Mouse (Mus musculus): Measurements from ENCODE around the gene Mtmr2. TPM values are rescaled to one million over a fixed set of nuclear protein-coding genes. Genes with fewer than 3 reads are reported as not detected.

Gene Mtmr2
- polyA plus RNA-seq, 1 experiment from 2014 or later = 31.2 TPM

DNA sequence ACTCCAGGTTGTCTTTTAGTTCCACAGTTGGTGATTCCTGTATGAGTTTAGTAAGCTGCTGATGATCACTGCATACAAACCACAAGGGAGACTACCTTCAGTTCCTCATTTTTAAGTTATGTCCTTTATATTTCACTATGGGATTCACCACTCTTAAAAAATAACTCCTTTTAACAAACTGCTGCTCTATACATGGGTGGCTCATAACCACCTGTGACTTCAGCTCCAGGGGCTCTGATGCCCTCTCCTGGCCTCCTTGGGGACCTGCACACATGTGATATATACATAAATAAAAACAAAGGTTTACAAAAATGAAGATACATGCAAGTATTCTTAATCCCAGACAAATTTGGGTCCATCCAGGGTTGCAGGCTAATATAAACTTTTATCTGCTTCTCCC lies 61.7 kb downstream of the Mtmr2 start:
- Histone ChIP-seq H3K9me3 (replicated peaks) (no peaks in the 10 kb centered on the region), H3K27me3 (replicated peaks) (no peaks in the 10 kb centered on the region), H3K4me3 (no peak overlapping the region), H3K36me3 (peaks cover 95% of the 10 kb centered on the region), H3K4me1 (no peaks in the 10 kb centered on the region), H3K4me2 (no peak overlapping the region), H3K9ac (no peak overlapping the region), H3K27ac (no peak overlapping the region)
- ATAC-seq = no peak

DNA sequence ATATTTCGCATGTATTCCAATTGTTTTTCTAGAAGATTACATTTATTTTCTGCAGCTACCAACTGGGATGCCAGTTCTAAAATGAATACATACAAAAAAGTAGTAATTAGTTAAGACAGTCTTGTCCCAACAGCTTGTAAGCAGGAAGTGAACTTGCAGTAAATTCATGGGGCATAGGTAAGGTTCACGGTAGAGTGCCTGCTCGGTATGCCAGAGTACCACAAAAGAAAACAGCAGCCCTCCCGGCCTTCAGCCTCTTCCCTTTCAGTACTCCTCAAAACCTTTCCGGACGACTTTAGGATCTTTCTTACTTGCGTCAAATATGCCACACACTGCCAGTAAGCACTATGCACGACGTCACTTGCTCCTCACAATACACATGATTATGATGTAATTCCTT lies 70.2 kb downstream of the Mtmr2 start:
- Histone ChIP-seq H3K27ac (no peak overlapping the region), H3K4me1 (peaks cover 8% of the 10 kb centered on the region; the same call in 1 of the 2 replicates), H3K36me3 (peaks cover 92% of the 10 kb centered on the region), H3K4me3 (no peak overlapping the region), H3K9ac (no peak overlapping the region), H3K9me3 (replicated peaks) (no peaks in the 10 kb centered on the region), H3K4me2 (no peak overlapping the region), H3K27me3 (replicated peaks) (no peaks in the 10 kb centered on the region)
- ATAC-seq = no peak
- 92% methylated on average over 9 of the region's 9 CpGs for WGBS (ENCODE audit: insufficient replicate concordance)

DNA sequence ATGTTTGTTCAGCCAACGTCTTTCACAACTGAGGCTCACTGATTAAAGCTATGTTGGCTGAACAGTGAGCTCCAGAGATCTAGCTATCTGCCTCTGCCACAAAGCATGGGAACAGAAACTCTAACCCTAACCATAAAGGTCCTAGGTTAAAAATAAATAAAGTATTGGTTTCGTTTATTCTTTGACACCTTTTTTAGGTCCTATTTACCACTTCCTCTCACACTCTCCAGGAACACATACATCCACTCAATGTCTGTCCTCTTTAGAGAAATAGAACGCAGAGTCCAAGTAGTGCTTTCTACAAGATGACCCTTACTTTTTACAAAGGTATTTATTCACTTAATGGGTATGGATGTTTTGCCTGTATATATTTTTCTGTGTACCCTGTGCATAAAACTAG lies 72.6 kb downstream of the Mtmr2 start:
- H3K4me1 ChIP-seq = peaks cover 28% of the 10 kb centered on the region
- H3K9ac ChIP-seq = no peak overlapping the region
- H3K36me3 ChIP-seq = peaks cover 77% of the 10 kb centered on the region
- no peaks in the 10 kb centered on the region for H3K27me3 ChIP-seq (replicated peaks)
- no peak for ATAC-seq
- 87% methylated on average over 3 of the region's 3 CpGs for WGBS (ENCODE audit: insufficient replicate concordance)
- no peaks in the 10 kb centered on the region for H3K9me3 ChIP-seq (replicated peaks)
- no peak overlapping the region for H3K4me3 ChIP-seq
- H3K4me2 ChIP-seq = no peak overlapping the region
- no peak overlapping the region for H3K27ac ChIP-seq

GRCm38 (mm10) chr9:13825896-13826295 lies 77.7 kb downstream of the Mtmr2 start:
- WGBS (ENCODE audit: insufficient replicate concordance) = 4% methylated on average over 8 of the region's 8 CpGs
- H3K9ac ChIP-seq = peak overlapping the region; percentile 94
- H3K36me3 ChIP-seq = peaks cover 39% of the 10 kb centered on the region
- peak overlapping the region; percentile 75 for H3K4me2 ChIP-seq
- H3K27me3 ChIP-seq (replicated peaks) = no peaks in the 10 kb centered on the region
- peaks cover 35% of the 10 kb centered on the region for H3K4me1 ChIP-seq
- peak overlapping the region; percentile 99 for H3K27ac ChIP-seq
- H3K4me3 ChIP-seq = peak overlapping the region; percentile 92
- H3K9me3 ChIP-seq (replicated peaks) = no peaks in the 10 kb centered on the region
- no peak for ATAC-seq

DNA sequence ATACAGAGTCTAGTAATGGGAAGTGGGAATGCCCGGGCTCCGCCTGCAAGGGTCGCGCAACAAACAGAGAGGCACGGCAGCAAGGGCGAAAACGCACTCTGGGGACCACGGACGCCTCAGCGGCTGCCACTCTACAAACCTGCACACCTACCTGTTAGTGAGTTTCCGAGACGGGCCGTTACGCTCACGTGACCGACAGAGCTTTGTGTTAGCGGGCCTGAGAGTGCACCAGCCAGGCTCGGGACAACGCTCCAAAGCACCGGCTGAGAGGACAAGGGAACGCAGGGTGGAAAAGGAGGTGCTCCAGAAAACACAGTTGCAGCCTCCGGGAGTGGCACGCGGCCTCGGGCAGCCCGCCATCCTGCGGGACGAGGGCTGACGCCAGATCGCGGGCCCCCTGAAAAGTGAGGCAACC lies 78.2 kb downstream of the Mtmr2 start:
- Histone ChIP-seq H3K9ac (peak overlapping the region; percentile 94), H3K4me1 (peaks cover 39% of the 10 kb centered on the region), H3K27ac (peak overlapping the region; percentile 99), H3K9me3 (replicated peaks) (no peaks in the 10 kb centered on the region), H3K4me2 (peak overlapping the region; percentile 75), H3K36me3 (peaks cover 39% of the 10 kb centered on the region), H3K27me3 (replicated peaks) (no peaks in the 10 kb centered on the region), H3K4me3 (peak overlapping the region; percentile 92)
- ATAC-seq = peak; percentile 28
- under 1% methylated on average over 31 of the region's 31 CpGs for WGBS (ENCODE audit: insufficient replicate concordance)

GRCm38 (mm10) chr9:13826832-13827405 lies 78.7 kb downstream of the Mtmr2 start, which contains the start of gene Cep57:
TSS of gene Cep57 (minus strand) at chr9:13827107.
- Histone ChIP-seq H3K36me3 (peaks cover 40% of the 10 kb centered on the region), H3K27me3 (replicated peaks) (no peaks in the 10 kb centered on the region), H3K9ac (peak within 1 kb of the TSS; percentile 94), H3K27ac (peak within 1 kb of the TSS; percentile 99), H3K4me2 (peak within 1 kb of the TSS; percentile 82), H3K4me3 (peak within 1 kb of the TSS; percentile 92), H3K9me3 (replicated peaks) (no peaks in the 10 kb centered on the region), H3K4me1 (peaks cover 39% of the 10 kb centered on the region)
- ATAC-seq = peak; percentile 84
- WGBS (ENCODE audit: insufficient replicate concordance) = under 1% methylated on average over 44 of the region's 44 CpGs

GRCm38 (mm10) chr9:13827406-13828086 lies 79.3 kb downstream of the Mtmr2 start, which contains the start of gene Fam76b:
TSS of gene Fam76b (plus strand) at chr9:13827716.
- Histone ChIP-seq H3K9ac (peak within 1 kb of the TSS; percentile 94), H3K36me3 (peaks cover 40% of the 10 kb centered on the region), H3K4me1 (peaks cover 35% of the 10 kb centered on the region), H3K9me3 (replicated peaks) (no peaks in the 10 kb centered on the region), H3K4me2 (peak within 1 kb of the TSS; percentile 82), H3K27me3 (replicated peaks) (no peaks in the 10 kb centered on the region), H3K4me3 (peak within 1 kb of the TSS; percentile 92), H3K27ac (peak within 1 kb of the TSS; percentile 99)
- peak; percentile 89 for ATAC-seq
- under 1% methylated on average over 67 of the region's 67 CpGs for WGBS (ENCODE audit: insufficient replicate concordance)

DNA sequence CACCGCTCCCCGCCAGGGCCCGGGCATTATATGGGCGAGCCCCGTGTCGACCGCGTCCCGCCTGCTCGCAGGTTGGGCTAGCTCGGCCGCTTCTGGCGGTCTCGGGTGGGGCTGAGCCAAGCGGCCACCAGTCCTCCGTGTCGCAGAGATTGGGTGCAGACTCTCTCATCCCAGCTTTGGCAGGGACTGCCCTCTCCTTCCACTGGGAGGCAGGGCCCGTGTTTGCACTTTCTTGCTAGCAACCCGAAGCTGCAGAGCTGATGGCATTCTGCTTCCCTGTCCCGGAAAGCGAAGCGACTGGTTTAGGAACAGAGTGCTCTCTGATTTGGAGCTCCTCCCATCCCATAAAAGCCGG lies 79.9 kb downstream of the Mtmr2 start:
- Histone ChIP-seq H3K27ac (peak overlapping the region; percentile 94), H3K9me3 (replicated peaks) (no peaks in the 10 kb centered on the region), H3K36me3 (peaks cover 41% of the 10 kb centered on the region), H3K4me3 (peak overlapping the region; percentile 92), H3K9ac (peak overlapping the region; percentile 89), H3K4me2 (peak overlapping the region; percentile 82), H3K27me3 (replicated peaks) (no peaks in the 10 kb centered on the region), H3K4me1 (peaks cover 31% of the 10 kb centered on the region)
- peak; percentile 36 for ATAC-seq
- 1% methylated on average over 23 of the region's 23 CpGs for WGBS (ENCODE audit: insufficient replicate concordance)

DNA sequence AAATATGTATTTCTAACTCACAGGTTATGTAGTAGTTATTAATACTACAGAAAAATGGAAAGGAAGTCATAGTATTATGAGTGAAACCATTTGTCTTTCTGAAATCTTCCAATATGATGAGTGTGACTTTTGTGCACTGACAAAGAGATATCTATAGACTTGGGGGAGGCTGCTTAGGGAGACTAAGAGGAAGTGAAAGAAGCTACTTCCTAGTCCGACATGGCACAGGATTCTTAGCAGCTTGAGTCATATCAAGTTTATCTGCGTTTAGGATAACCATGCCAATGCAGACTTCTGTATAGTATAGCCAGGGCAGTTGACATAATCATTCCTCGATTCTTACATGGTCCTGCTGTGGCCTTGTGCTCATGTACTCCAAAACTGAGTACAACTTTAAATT lies 87.0 kb downstream of the Mtmr2 start:
- Histone ChIP-seq H3K27me3 (replicated peaks) (no peaks in the 10 kb centered on the region), H3K9me3 (replicated peaks) (no peaks in the 10 kb centered on the region), H3K4me2 (no peak overlapping the region), H3K27ac (no peak overlapping the region), H3K9ac (no peak overlapping the region), H3K36me3 (peaks cover 91% of the 10 kb centered on the region), H3K4me1 (peaks cover 5% of the 10 kb centered on the region; the same call in 1 of the 2 replicates), H3K4me3 (no peak overlapping the region)
- no peak for ATAC-seq
- 69% methylated on average over 3 of the region's 3 CpGs for WGBS (ENCODE audit: insufficient replicate concordance)

DNA sequence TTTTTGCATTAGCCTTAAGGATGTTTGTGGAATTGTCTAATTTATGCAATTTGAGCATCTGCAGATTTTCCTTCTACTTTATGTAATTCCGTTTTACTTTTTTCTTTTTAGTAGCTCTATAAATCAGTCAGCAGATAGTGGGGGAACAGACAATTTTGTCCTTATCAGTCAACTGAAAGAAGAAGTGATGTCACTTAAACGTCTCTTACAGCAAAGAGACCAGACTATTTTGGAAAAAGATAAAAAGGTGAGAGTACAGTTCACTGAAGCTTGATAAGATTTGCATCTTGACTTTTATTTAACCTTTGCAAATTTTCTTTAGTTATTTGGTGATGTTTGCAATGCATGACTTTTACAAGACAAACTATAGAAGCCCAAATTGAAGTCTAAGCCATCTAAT lies 88.5 kb downstream of the Mtmr2 start:
- Histone ChIP-seq H3K4me2 (no peak overlapping the region), H3K4me3 (no peak overlapping the region), H3K9me3 (replicated peaks) (no peaks in the 10 kb centered on the region), H3K27me3 (replicated peaks) (no peaks in the 10 kb centered on the region), H3K4me1 (no peaks in the 10 kb centered on the region), H3K9ac (no peak overlapping the region), H3K27ac (no peak overlapping the region), H3K36me3 (peaks cover 92% of the 10 kb centered on the region)
- WGBS (ENCODE audit: insufficient replicate concordance) = 44% methylated on average over 2 of the region's 2 CpGs
- ATAC-seq = no peak

DNA sequence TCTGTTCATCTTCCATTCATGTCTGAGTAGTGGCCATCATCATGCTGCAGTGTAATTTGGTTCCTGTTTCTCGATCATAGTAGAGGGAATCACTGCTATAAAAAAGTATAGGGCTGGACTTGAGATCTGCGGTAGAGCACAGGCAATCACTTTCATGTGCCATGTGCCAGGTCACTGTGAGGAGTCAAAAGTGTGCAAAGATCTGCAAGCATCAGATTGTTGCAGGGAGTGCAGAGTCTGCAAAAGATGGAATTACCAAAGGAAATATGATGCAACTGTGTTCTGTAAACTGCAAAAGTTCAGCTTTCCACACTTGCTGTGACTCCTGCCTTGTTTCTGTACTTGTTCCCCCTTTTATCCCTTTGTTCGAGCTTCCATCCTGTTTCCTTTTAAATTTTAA lies 99.4 kb downstream of the Mtmr2 start:
- Histone ChIP-seq H3K36me3 (peaks cover 35% of the 10 kb centered on the region), H3K4me2 (no peak overlapping the region), H3K27ac (no peak overlapping the region), H3K9me3 (replicated peaks) (no peaks in the 10 kb centered on the region), H3K9ac (no peak overlapping the region), H3K4me3 (no peak overlapping the region), H3K27me3 (replicated peaks) (no peaks in the 10 kb centered on the region), H3K4me1 (no peaks in the 10 kb centered on the region)
- 74% methylated on average over 3 of the region's 3 CpGs for WGBS (ENCODE audit: insufficient replicate concordance)
- ATAC-seq = no peak

DNA sequence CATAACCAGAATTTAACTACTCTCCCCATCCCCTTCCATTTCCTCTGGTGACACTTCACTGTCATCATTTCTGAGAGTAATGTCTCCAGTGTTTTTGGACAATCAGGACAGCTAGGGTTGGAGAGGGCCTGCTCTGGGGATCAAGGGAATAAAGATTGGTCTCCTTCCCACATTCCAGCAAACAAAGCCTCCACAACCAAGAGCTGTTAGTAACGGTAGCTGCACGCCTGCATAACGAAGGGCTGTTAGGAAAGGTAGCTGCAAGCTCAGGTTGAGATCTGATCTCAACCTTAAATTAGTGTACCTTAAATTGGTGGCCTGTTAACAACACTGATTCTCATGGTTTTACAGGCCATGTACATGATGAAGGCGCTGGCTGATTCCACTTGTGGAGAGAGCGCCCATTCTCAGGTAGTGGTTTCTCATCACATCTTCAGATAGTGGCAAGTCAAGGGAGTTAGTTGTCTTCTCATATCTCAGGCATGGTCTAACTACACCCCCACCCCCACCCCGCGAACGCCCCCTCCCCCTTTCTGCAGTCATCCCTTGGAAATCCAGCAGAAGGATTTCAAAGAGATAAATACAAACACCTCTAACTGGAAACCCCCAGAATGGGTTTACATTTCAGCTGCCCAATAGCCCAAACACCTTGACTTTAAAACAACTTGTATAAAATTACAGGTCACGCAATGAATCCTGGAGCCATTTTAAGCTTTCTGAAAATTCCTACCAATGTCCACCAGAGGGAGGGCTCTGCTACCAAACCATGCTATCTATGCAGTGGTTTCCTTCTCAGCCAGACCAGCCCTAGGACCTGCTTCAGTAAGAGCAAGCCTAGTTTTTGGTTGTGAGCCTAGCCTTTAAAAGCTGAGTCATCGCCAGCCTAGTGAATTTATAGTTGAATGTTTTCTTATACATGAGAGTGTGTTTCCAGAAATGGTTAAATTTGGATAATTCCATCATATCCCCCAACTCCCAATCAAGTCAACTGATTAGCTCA lies 100.6 kb downstream of the Mtmr2 start:
- Histone ChIP-seq H3K9me3 (replicated peaks) (no peaks in the 10 kb centered on the region), H3K27me3 (replicated peaks) (no peaks in the 10 kb centered on the region), H3K4me1 (no peaks in the 10 kb centered on the region), H3K36me3 (peaks cover 23% of the 10 kb centered on the region), H3K4me3 (no peak overlapping the region), H3K4me2 (no peak overlapping the region), H3K27ac (no peak overlapping the region), H3K9ac (no peak overlapping the region)
- ATAC-seq = no peak
- WGBS (ENCODE audit: insufficient replicate concordance) = 78% methylated on average over 10 of the region's 10 CpGs
